Mouse (Mus musculus) small intestine, adult 10 weeks (tissue): ENCODE results near the gene Smc3. TPM values are rescaled to one million over a fixed set of nuclear protein-coding genes. Genes with fewer than 3 reads are reported as not detected.

ENCODE experiments used
- polyA plus RNA-seq: library from polyadenylated mRNA; stranded (reverse); fragments of 350-450 nt; fragmentation: Illumina TruSeq; extraction: RNeasy Lipid Tissue Mini Kit (QIAGEN cat#74804); gene quantifications from one replicate; pipeline ENCODE4 v1.2.3, GENCODE M21; 2014; ENCODE audit warnings: low replicate concordance

Smc3 gene
- 68.5 TPM for polyA plus RNA-seq

DNA sequence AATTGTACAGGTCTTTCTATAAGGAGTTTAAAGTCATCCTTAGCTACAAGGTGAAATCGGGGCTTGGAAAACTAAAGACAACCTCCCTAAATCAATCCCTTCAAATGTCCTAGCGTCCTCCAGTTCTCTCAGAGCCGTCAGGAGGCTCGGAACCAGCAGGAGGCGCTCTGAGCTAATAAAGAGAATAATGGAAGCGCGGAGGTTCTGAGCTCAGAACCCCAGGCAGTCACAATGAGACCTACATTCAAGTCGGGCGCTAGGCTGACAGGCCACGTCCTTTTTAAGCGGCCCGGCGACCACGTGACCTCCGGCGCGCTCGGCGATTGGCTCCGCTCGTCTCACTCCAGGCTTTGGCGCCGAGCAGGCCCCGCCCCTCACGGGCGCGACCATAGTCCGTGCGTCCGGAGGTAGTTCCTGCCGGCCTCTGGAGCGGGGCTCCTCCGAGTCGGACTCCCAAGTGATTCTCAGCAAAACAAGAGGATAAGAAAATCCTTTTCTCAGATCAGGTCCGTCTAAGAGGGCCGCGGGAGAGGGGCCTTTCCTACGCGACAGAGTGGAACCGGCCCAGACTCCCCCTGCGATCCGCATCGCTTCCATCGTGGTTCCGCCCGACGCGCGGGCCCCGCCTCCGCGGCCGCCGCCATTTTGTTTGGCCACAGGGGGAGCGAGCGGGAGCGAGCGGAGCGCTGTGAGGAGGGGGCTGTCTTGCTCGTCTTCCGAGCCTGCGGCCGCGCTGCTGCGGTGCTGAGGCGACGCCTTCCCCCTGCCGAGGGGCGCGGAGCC is at the start of gene Smc3:
Smc3 (plus strand) TSS at position 642 of the 783 bp plus-strand sequence.

DNA sequence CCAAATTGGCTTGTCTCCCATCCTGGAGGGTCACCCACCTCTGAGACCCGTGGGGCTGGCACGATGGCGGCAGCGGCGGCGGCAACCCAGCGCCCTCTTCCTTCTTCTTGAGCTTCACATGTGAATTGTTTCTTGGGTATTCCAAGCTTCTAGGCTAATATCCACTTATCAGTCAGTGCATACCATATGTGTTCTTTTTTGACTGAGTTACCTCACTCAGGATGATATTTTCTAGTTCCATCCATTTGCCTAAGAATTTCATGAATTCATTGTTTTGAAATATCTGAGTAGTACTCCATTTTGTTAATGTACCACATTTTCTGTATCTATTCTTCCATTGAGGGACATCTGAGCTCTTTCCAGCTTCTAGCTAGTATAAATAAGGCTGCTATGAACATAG is 11.2 kb upstream of the Smc3 start, which contains the start of gene Nutf2-ps1:
Nutf2-ps1 (minus strand) TSS at position 101 of the 400 bp plus-strand sequence.

DNA sequence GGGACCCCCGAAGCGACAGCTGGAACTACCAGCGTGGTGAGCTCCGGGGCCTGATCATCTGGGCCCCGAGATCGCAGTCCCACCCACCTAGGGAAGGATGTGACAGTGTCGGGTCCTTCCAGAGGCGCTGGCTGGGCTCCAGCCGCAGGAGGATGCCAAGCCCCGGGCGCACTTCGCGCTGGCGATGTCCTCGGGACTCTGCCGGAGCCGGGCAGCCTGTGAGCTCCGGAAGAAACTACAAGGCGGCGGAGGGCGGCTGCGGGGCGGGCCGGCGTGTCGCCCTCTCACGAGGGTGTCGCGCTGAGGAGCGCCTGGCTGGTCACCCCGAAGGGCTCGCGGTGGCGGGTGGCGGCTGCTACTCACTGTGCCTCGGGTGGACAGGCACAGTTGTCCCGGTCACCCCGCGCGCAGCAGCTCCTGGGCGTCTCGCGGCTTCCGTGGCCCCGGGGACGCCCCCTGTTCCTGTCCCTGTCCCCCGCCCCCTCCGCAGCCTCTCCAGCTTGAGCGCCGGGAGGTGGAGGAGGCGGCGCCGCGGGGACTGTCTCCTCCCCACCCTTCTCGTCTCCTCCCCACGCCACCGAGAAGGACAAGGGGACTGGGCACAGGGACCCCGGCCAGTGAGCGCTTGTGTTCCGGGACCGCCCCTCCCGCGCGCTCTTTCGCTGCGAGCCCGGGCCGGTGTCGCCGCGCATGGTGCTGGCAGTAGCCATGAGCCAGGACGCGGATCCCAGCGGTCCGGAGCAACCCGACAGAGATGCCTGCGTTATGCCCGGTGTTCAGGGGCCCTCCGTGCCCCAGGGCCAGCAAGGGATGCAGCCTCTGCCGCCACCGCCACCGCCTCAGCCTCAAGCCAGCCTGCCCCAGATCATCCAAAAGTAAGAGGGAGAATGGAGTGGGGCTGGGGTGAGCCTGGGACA is 76.8 kb downstream of the Smc3 start, which contains the start of gene Rbm20:
Rbm20 (plus strand) TSS at position 589 of the 917 bp plus-strand sequence.

Other genes starting within 250 kb of the Smc3 start
- not detected for gene Gm10197, start 228.6 kb upstream of the Smc3 start, polyA plus RNA-seq
- 105 TPM for gene Smndc1, start 209.8 kb upstream of the Smc3 start, polyA plus RNA-seq
- 4.8 TPM for gene Dusp5, start 71.3 kb upstream of the Smc3 start, polyA plus RNA-seq
- 32.9 TPM for gene Nutf2-ps1, start 11.3 kb upstream of the Smc3 start, polyA plus RNA-seq
- 0.71 TPM for gene Rbm20, start 76.9 kb downstream of the Smc3 start, polyA plus RNA-seq